Mouse (Mus musculus): ENCODE results near the gene Tcea3.

The Tcea3 gene

GRCm38 (mm10) chr4:136239622-136240021 is 7.9 kb upstream of the Tcea3 start:
- DNase-seq: peak; percentile 77

- DNase-seq: no peak
These were observed 7.4 kb upstream of the Tcea3 start for GRCm38 (mm10) chr4:136240123-136240522.

- DNase-seq: no peak
These were observed 6.6 kb upstream of the Tcea3 start for GRCm38 (mm10) chr4:136240955-136241354.

GRCm38 (mm10) chr4:136242065-136242703 is 5.3 kb upstream of the Tcea3 start:
- DNase-seq: no peak

GRCm38 (mm10) chr4:136242728-136243127 is 4.8 kb upstream of the Tcea3 start:
- DNase-seq: no peak

- DNase-seq: no peak
These were observed 3.3 kb upstream of the Tcea3 start for GRCm38 (mm10) chr4:136244208-136244607.

GRCm38 (mm10) chr4:136245681-136246080 is 1.8 kb upstream of the Tcea3 start:
- DNase-seq: no peak

GRCm38 (mm10) chr4:136246568-136246969 is 960 bp upstream of the Tcea3 start:
- no peak for DNase-seq

GRCm38 (mm10) chr4:136247386-136247728 is 172 bp upstream of the Tcea3 start:
- DNase-seq: no peak

- no peak for DNase-seq
These were observed 1.2 kb downstream of the Tcea3 start for GRCm38 (mm10) chr4:136248464-136249331.

GRCm38 (mm10) chr4:136249332-136249647 is 1.8 kb downstream of the Tcea3 start:
- DNase-seq: no peak

GRCm38 (mm10) chr4:136249780-136250179 is 2.3 kb downstream of the Tcea3 start:
- DNase-seq: no peak

- DNase-seq: no peak
These were observed 8.4 kb downstream of the Tcea3 start for GRCm38 (mm10) chr4:136255919-136256318.

GRCm38 (mm10) chr4:136256696-136257095 is 9.2 kb downstream of the Tcea3 start:
- no peak for DNase-seq

GRCm38 (mm10) chr4:136259916-136260315 is 12.4 kb downstream of the Tcea3 start:
- DNase-seq: no peak

GRCm38 (mm10) chr4:136260491-136261180 is 13.1 kb downstream of the Tcea3 start:
- peak; percentile 71 for DNase-seq

- no peak for DNase-seq
These were observed 14.4 kb downstream of the Tcea3 start for GRCm38 (mm10) chr4:136261912-136262311.

GRCm38 (mm10) chr4:136263555-136263954 is 16.0 kb downstream of the Tcea3 start:
- DNase-seq: no peak

GRCm38 (mm10) chr4:136266716-136267343 is 19.3 kb downstream of the Tcea3 start:
- DNase-seq: no peak

- no peak for DNase-seq
These were observed 21.4 kb downstream of the Tcea3 start for GRCm38 (mm10) chr4:136268912-136269311.

GRCm38 (mm10) chr4:136270648-136271047 is 23.1 kb downstream of the Tcea3 start:
- DNase-seq: no peak

GRCm38 (mm10) chr4:136281097-136281496 is 33.6 kb downstream of the Tcea3 start:
- no peak for DNase-seq

- no peak for DNase-seq
These were observed 34.1 kb downstream of the Tcea3 start for GRCm38 (mm10) chr4:136281611-136282010.

All from cerebellum, adult 9-10 months (tissue).